Mouse (Mus musculus): ENCODE data around the gene Nostrin. TPM values are rescaled to one million over a fixed set of nuclear protein-coding genes. Genes with fewer than 3 reads are reported as not detected.

Nostrin gene
- total RNA-seq (2014; fragmentation: Nextera tagmentation) (not detected in 2 replicates), total RNA-seq (2017) (not detected in 2 replicates)

- ATAC-seq (replicated peaks; ENCODE audit: low FRiP score, low TSS enrichment, poor library complexity, severe bottlenecking): no peak
These were observed at the start of gene Nostrin for GRCm38 (mm10) chr2:69135661-69136576. Gene Nostrin, plus strand, starts transcription at chr2:69135800.

GRCm38 (mm10) chr2:69086505-69087260, 48.9 kb upstream of the Nostrin start:
- ATAC-seq (replicated peaks; ENCODE audit: low FRiP score, low TSS enrichment, poor library complexity, severe bottlenecking): no peak

- ATAC-seq (replicated peaks; ENCODE audit: low FRiP score, low TSS enrichment, poor library complexity, severe bottlenecking): no peak
These were observed 39.8 kb upstream of the Nostrin start for GRCm38 (mm10) chr2:69095836-69096235.

GRCm38 (mm10) chr2:69096821-69097220, 38.8 kb upstream of the Nostrin start:
- no peak for ATAC-seq (replicated peaks; ENCODE audit: low FRiP score, low TSS enrichment, poor library complexity, severe bottlenecking)

GRCm38 (mm10) chr2:69097526-69097925, 38.1 kb upstream of the Nostrin start:
- no peak for ATAC-seq (replicated peaks; ENCODE audit: low FRiP score, low TSS enrichment, poor library complexity, severe bottlenecking)

- ATAC-seq (replicated peaks; ENCODE audit: low FRiP score, low TSS enrichment, poor library complexity, severe bottlenecking): no peak
These were observed 36.9 kb upstream of the Nostrin start for GRCm38 (mm10) chr2:69098701-69099100.

GRCm38 (mm10) chr2:69099147-69099546, 36.5 kb upstream of the Nostrin start:
- ATAC-seq (replicated peaks; ENCODE audit: low FRiP score, low TSS enrichment, poor library complexity, severe bottlenecking): no peak

GRCm38 (mm10) chr2:69100706-69101105, 34.9 kb upstream of the Nostrin start:
- peak; percentile 52; the same call in 1 of the 2 replicates for ATAC-seq (replicated peaks; ENCODE audit: low FRiP score, low TSS enrichment, poor library complexity, severe bottlenecking)

GRCm38 (mm10) chr2:69103526-69103925, 32.1 kb upstream of the Nostrin start:
- no peak for ATAC-seq (replicated peaks; ENCODE audit: low FRiP score, low TSS enrichment, poor library complexity, severe bottlenecking)

GRCm38 (mm10) chr2:69104511-69105145, 31.0 kb upstream of the Nostrin start:
- ATAC-seq (replicated peaks; ENCODE audit: low FRiP score, low TSS enrichment, poor library complexity, severe bottlenecking): no peak

GRCm38 (mm10) chr2:69109246-69109645, 26.4 kb upstream of the Nostrin start:
- no peak for ATAC-seq (replicated peaks; ENCODE audit: low FRiP score, low TSS enrichment, poor library complexity, severe bottlenecking)

GRCm38 (mm10) chr2:69109710-69110109, 25.9 kb upstream of the Nostrin start:
- no peak for ATAC-seq (replicated peaks; ENCODE audit: low FRiP score, low TSS enrichment, poor library complexity, severe bottlenecking)

GRCm38 (mm10) chr2:69112609-69113008, 23.0 kb upstream of the Nostrin start:
- ATAC-seq (replicated peaks; ENCODE audit: low FRiP score, low TSS enrichment, poor library complexity, severe bottlenecking): no peak

GRCm38 (mm10) chr2:69113829-69114547, 21.6 kb upstream of the Nostrin start:
- no peak for ATAC-seq (replicated peaks; ENCODE audit: low FRiP score, low TSS enrichment, poor library complexity, severe bottlenecking)

GRCm38 (mm10) chr2:69115921-69116320, 19.7 kb upstream of the Nostrin start:
- no peak for ATAC-seq (replicated peaks; ENCODE audit: low FRiP score, low TSS enrichment, poor library complexity, severe bottlenecking)

GRCm38 (mm10) chr2:69116767-69117166, 18.8 kb upstream of the Nostrin start:
- ATAC-seq (replicated peaks; ENCODE audit: low FRiP score, low TSS enrichment, poor library complexity, severe bottlenecking): no peak

GRCm38 (mm10) chr2:69118994-69119393, 16.6 kb upstream of the Nostrin start:
- no peak for ATAC-seq (replicated peaks; ENCODE audit: low FRiP score, low TSS enrichment, poor library complexity, severe bottlenecking)

GRCm38 (mm10) chr2:69119718-69120117, 15.9 kb upstream of the Nostrin start:
- ATAC-seq (replicated peaks; ENCODE audit: low FRiP score, low TSS enrichment, poor library complexity, severe bottlenecking): no peak

- ATAC-seq (replicated peaks; ENCODE audit: low FRiP score, low TSS enrichment, poor library complexity, severe bottlenecking): no peak
These were observed 13.9 kb upstream of the Nostrin start for GRCm38 (mm10) chr2:69121681-69122080.
